Mouse (Mus musculus): ENCODE results near the gene Ern1. TPM values are rescaled to one million over a fixed set of nuclear protein-coding genes. Genes with fewer than 3 reads are reported as not detected.
"Not testable (repeated sequence)": the region's sequence is repeated elsewhere in the genome, so short reads cannot be mapped to it uniquely, and the experiment has no call there.

Ern1 gene
- total RNA-seq, 2 experiments from 2014 or later, result 8.5 to 8.7 TPM

GRCm38 (mm10) chr11:106438524-106439177 lies 49.0 kb downstream of the Ern1 start:
- DNase-seq (ENCODE audit: low spot score in 2 of 2), result no peak

DNA sequence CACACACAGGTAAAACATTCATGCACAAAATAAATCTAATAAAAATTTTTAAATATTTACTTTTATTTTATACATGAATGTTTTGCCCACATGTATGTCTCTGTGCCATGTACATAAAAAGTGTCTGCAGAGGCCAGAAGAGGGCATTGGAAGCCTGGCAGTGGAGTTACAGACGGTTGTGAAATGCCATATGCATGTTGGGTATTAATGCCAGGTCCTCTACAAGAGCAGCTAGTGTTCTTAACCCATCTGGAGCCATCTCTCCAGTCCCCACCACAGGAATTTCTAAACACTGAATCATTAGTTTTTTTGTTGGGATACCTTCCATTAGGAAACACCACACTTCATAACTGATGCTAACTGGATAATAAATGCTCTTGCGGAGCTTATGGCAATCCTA lies 50.1 kb downstream of the Ern1 start:
- no peak for DNase-seq (ENCODE audit: low spot score in 2 of 2)

- no peak for DNase-seq (ENCODE audit: low spot score in 2 of 2)
Measured at GRCm38 (mm10) chr11:106437039-106437438, 50.6 kb downstream of the Ern1 start.

DNA sequence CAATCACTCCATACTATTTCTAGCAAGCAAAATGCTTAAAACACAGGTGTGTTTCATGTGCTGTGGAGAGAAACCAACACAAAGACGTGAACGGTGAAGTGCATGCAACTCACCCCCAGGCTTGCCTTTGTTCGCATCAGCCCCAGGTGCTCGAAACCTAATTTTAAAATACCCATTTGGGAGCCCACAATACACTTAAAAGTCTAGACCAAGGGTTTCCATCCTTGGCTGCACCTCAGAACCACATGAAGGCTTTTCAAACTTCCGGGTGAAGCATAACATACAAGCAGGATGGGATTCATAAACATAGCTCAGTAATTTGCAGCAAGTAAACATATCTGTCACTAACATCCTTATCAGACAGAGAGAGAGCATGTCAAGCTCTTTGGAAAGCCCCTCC lies 57.3 kb downstream of the Ern1 start:
- no peak for DNase-seq (ENCODE audit: low spot score in 2 of 2)

- DNase-seq (ENCODE audit: low spot score in 2 of 2), result no peak
Measured at GRCm38 (mm10) chr11:106429689-106430088, 58.0 kb downstream of the Ern1 start.

DNA sequence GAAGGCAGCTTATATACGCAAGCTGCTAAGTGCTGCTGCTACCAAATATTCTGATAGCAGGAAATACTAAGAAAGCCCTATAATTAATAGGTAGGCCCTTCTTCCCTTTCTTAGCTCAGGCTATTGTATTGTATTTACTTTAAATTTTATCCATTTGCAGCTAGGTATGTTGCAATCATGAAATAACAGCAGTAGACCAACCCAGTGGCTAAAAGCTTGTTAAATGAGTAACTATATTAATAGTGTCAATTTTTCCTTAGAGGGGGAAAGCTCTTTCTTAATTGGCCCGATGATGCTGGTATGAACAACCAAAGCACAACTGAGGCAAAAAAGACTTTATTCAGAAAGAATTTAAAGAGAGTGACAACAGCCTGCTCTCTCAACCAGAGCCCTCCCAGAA lies 59.1 kb downstream of the Ern1 start:
- no peak for DNase-seq (ENCODE audit: low spot score in 2 of 2)

DNA sequence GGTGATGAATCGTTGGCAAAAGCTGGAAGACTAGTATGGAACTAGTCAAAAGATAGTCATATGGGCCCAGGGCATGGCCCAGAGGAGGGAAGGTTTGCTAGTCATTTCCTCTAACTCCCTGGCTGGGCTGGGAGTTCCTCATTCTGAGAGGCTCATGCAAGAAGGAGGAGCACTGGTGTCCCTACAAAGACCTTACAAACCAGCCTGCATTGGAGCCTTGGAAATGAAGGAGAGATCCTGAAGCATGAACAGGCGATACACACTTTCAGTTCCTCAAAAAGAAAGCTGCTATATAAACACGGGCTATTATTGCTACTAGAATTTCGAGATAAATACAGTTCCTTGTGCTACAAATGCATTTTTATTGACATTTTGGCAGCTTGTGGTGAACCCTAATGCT lies 59.5 kb downstream of the Ern1 start:
- no peak for DNase-seq (ENCODE audit: low spot score in 2 of 2)

DNA sequence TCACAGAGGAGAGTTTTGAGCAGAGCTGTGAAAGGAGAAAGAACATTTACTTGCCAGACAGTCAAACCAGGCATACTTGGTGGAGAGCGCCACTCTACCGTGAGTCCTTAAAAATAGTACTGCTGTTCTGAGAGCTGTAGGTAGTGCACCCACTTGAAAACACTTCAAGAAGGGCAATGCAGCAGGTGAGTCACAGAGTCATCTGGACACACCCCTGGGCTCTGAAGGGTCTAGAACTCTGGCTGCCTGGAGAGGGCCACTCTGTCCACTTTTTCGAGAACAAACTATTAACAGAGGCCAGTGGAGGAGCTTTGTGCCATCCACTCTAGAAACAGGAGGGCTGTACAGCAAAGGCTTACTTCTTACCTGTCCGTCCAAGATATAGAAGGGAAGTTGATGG lies 61.2 kb downstream of the Ern1 start:
- DNase-seq (ENCODE audit: low spot score in 2 of 2), result no peak

- DNase-seq (ENCODE audit: low spot score in 2 of 2), result no peak
Measured at GRCm38 (mm10) chr11:106425201-106425600, 62.5 kb downstream of the Ern1 start.

GRCm38 (mm10) chr11:106419262-106420102 lies 68.2 kb downstream of the Ern1 start:
- DNase-seq (ENCODE audit: low spot score in 2 of 2), result no peak

- peak; percentile 84 to 87 for DNase-seq (ENCODE audit: low spot score in 2 of 2)
Measured at GRCm38 (mm10) chr11:106418622-106419196, 68.9 kb downstream of the Ern1 start.

DNA sequence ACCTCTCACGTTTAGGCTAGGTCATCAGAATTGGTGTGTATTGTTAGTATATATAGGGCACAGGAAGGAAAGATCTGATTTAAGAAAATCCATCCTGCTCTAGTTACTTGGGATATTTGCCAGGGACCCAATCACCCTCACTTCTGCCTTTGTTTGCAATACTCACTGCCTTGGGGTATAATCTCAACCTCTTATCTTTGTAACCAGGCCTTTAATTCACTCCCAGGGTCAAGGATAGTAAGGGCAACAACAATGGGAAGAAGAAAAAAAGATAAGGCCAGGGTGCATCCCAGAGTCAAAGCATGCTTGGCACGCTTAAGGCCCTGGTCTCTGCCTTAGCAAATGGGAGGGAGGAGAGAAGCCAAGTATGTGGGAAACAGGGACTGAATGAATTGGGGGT lies 69.8 kb downstream of the Ern1 start:
- DNase-seq (ENCODE audit: low spot score in 2 of 2), result no peak

- no peak for DNase-seq (ENCODE audit: low spot score in 2 of 2)
Measured at GRCm38 (mm10) chr11:106416331-106416730, 71.3 kb downstream of the Ern1 start.

DNA sequence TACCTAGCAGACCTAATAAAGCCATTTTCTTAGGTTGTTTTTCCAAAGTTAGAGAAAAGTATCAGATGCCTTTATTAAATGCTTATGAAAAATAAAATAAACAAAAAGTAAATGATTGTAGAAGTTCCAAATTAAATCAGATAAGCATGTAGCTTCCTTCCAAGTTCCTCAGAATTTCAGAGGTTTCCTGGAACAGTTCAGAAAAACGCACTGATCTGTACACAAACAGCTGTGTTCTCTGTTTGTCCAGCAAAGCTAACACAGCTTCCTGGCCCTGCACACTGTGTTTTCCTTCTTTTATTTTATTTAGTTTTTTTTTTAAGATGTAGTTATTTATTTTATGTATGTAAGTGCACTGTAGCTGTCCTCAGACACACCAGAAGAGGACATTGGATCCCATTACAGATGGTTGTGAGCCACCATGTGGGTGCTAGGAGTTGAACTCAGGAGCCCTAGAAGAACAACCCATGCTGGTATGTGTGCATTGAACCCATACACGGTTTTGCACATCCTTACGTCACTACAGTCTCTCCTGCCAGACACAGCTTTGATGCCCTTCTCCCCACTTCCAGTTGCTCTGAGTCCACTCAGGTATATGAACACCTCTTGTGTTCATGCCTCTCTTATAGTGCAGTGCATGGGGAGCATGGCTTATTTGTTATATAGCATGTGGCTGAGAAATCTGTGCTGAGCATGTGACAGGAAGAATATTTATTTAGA lies 74.9 kb downstream of the Ern1 start:
- no peak for DNase-seq (ENCODE audit: low spot score in 2 of 2)

DNA sequence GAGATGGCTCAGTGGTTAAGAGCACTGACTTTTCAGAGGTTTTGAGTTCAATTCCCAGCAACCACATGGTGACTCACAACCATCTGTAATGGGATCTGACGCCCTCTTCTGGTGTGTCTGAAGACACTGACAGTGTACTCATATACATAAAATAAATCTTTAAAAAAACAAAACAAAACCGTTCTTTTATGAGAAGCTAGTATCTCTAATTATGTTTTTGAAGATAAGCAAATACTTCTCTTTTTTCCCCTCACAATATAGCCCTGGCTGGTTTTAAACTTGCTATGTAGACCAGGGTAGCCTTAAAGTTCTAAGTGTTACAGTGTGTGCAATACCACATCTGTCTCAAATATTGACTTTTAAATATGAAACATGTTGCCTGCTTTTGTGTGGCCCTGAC lies 76.5 kb downstream of the Ern1 start:
- DNase-seq (ENCODE audit: low spot score in 2 of 2), result no peak

GRCm38 (mm10) chr11:106410507-106410906 lies 77.1 kb downstream of the Ern1 start:
- DNase-seq (ENCODE audit: low spot score in 2 of 2), result no peak

GRCm38 (mm10) chr11:106410011-106410410 lies 77.6 kb downstream of the Ern1 start:
- no peak for DNase-seq (ENCODE audit: low spot score in 2 of 2)

DNA sequence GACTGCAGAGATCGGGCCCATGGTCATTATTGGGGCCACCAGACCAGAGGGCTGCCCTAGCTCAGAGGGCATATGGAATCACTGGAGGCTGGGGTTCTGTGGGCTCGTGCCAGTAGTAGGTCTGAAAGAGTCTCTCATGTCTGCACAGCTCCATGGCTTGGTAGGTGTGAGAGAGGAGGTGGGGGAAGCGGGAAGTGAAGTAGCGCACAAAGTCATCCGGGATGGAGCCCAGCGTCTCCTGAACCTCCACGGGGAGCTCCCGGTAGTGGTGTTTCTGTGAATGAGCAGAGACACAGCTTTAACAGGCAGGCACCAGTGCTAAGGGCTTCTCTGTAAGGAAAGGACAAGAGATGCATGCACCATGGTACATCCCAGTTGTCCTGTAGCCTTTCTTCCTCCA lies 89.2 kb downstream of the Ern1 start:
- no peak for DNase-seq (ENCODE audit: low spot score in 2 of 2)

DNA sequence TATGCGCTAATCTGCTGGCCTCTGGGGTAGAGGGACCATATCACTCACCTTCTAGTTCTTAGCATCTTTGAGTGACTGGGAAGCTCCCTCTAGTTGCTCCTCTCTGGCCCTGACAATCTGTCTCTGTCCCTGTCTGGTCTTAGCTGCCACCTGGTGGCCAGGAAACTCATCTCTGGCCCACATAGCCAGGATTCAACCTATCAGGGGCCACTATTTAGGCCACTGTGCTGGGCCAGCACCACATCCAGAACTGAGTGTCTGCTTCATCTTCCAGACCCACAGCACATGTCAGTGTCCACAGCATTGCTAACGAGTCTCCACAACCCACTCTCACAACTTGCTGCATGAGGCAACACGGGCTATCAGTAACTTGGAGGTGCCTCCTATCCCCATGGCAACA lies 90.0 kb downstream of the Ern1 start:
- no peak for DNase-seq (ENCODE audit: low spot score in 2 of 2)

- DNase-seq (ENCODE audit: low spot score in 2 of 2), result not testable (repeated sequence)
Measured at GRCm38 (mm10) chr11:106394055-106394454, 93.6 kb downstream of the Ern1 start.

GRCm38 (mm10) chr11:106393331-106393616 lies 94.4 kb downstream of the Ern1 start:
- DNase-seq (ENCODE audit: low spot score in 2 of 2), result no peak

Data from layer of hippocampus, postnatal 10 days (tissue).